Mouse (Mus musculus) small intestine, adult 2 months (tissue): ENCODE measurements around the gene Zbed4. TPM values are rescaled to one million over a fixed set of nuclear protein-coding genes. Genes with fewer than 3 reads are reported as not detected.
"Not testable (repeated sequence)": the region's sequence is repeated elsewhere in the genome, so short reads cannot be mapped to it uniquely, and the experiment has no call there.

ENCODE experiments used
- H3K27ac ChIP-seq: fragments of 200-500 bp; 2 replicates; pipeline ENCODE4 v1.5.1; 2012; ENCODE audit warnings: low read depth, low read length, control low read depth, inconsistent platforms; ENCODE audit not compliant: insufficient read depth
- H3K27me3 ChIP-seq: fragments of 200-500 bp; 2 replicates; pipeline ENCODE4 v1.6.1; 2012; ENCODE audit warnings: mild to moderate bottlenecking, moderate library complexity, low read length, inconsistent platforms; ENCODE audit not compliant: control insufficient read depth, insufficient read depth
- H3K36me3 ChIP-seq: fragments of 200-500 bp; 2 replicates; pipeline ENCODE4 v1.6.1; 2012; ENCODE audit warnings: mild to moderate bottlenecking, low read length, control low read depth, inconsistent platforms; ENCODE audit not compliant: control insufficient read depth, insufficient read depth
- H3K4me1 ChIP-seq: fragments of 200-500 bp; 2 replicates; pipeline ENCODE4 v1.6.1; 2012; ENCODE audit warnings: low read length, inconsistent platforms, mixed read lengths; ENCODE audit not compliant: control insufficient read depth, insufficient read depth, insufficient read length
- H3K4me3 ChIP-seq: fragments of 200-500 bp; 2 replicates; pipeline ENCODE4 v1.5.1; 2012; ENCODE audit warnings: low read depth, mild to moderate bottlenecking, control low read depth, inconsistent platforms, low read length, moderate library complexity
- CTCF ChIP-seq: fragments of 200-500 bp; IDR thresholded peaks from 2 replicates; pipeline ENCODE4 v1.5.1; 2012; ENCODE audit warnings: low read depth, mild to moderate bottlenecking, control low read depth, inconsistent platforms, low read length, moderate library complexity, mixed read lengths; ENCODE audit not compliant: insufficient replicate concordance, insufficient read length; ENCODE audit errors: extremely low read depth
- POLR2A ChIP-seq: fragments of 200-500 bp; IDR thresholded peaks from 2 replicates; pipeline ENCODE4 v1.6.1; 2012; ENCODE audit warnings: low read depth, mild to moderate bottlenecking, control low read depth, inconsistent platforms, low read length, moderate library complexity
- WGBS: fragments of 180-500 bp; shearing (Covaris S2); methylation state at CpG from one replicate; pipeline ENCODE4 v1.1.7; 2018; 5-methylcytosine and 5-hydroxymethylcytosine counted together
- polyA plus RNA-seq: library from polyadenylated mRNA; depleted of rRNA; stranded (reverse); fragments of >200 nt; gene quantifications from 2 replicates; pipeline ENCODE4 v1.2.3, GENCODE M21; 2012

Gene Zbed4
- polyA plus RNA-seq, 1 experiment: 3.9 TPM

GRCm38 (mm10) chr15:88792140-88792850 is 40.8 kb downstream of the Zbed4 start:
- TF ChIP-seq POLR2A (no peak), CTCF (no peak)
- Histone ChIP-seq H3K4me3 (no peak overlapping the region), H3K4me1 (0 out of 2 replicates have a peak, but pooled peaks cover 2% of the 10 kb centered on the region), H3K27me3 (no peaks in the 10 kb centered on the region), H3K36me3 (no peaks in the 10 kb centered on the region), H3K27ac (no peak overlapping the region)
- 36% methylated on average over 4 of the region's 4 CpGs for WGBS

GRCm38 (mm10) chr15:88794729-88795128 is 43.3 kb downstream of the Zbed4 start:
- not testable (repeated sequence) for H3K36me3 ChIP-seq, H3K4me3 ChIP-seq, H3K4me1 ChIP-seq, H3K27ac ChIP-seq, H3K27me3 ChIP-seq
- 67% methylated on average over 5 of the region's 5 CpGs for WGBS

GRCm38 (mm10) chr15:88799950-88800371 is 48.5 kb downstream of the Zbed4 start:
- WGBS: 27% methylated on average over 11 of the region's 11 CpGs
- Histone ChIP-seq H3K27me3 (no peaks in the 10 kb centered on the region), H3K4me3 (no peak overlapping the region), H3K36me3 (peaks cover 5% of the 10 kb centered on the region), H3K27ac (no peak overlapping the region), H3K4me1 (peaks cover 2% of the 10 kb centered on the region; the same call in 1 of the 2 replicates)
- TF ChIP-seq POLR2A: no peak

GRCm38 (mm10) chr15:88800921-88801354 is 49.5 kb downstream of the Zbed4 start:
- H3K27me3 ChIP-seq: no peaks in the 10 kb centered on the region
- no peak overlapping the region for H3K27ac ChIP-seq
- H3K36me3 ChIP-seq: peaks cover 14% of the 10 kb centered on the region
- H3K4me3 ChIP-seq: no peak overlapping the region
- no peak for TF ChIP-seq POLR2A
- TF ChIP-seq CTCF: no peak
- 38% methylated on average over 6 of the region's 6 CpGs for WGBS
- H3K4me1 ChIP-seq: peaks cover 2% of the 10 kb centered on the region; the same call in 1 of the 2 replicates

DNA sequence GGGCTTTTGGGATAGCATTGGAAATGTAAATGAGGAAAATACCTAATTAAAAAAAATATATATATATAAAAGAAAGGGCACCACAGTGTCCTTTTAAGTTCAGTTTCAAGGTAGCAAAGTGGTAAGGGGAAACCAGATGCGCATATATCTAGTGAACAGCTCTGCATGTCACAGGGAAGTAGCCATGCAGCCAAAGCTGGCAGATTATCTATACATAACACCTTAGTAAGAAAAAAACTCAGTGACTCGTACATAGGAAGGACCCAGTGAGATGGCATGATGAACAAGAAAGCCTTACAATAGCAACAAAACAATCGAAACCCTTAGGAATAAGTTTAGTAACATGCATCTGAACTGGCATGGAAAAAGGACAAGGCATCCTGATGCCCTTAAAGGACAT is 50.4 kb downstream of the Zbed4 start:
- H3K27ac ChIP-seq: no peak overlapping the region
- no peaks in the 10 kb centered on the region for H3K27me3 ChIP-seq
- TF ChIP-seq POLR2A (no peak), CTCF (no peak)
- WGBS: 93% methylated on average over 3 of the region's 3 CpGs
- peaks cover 2% of the 10 kb centered on the region; the same call in 1 of the 2 replicates for H3K4me1 ChIP-seq
- H3K36me3 ChIP-seq: peaks cover 21% of the 10 kb centered on the region
- no peak overlapping the region for H3K4me3 ChIP-seq

DNA sequence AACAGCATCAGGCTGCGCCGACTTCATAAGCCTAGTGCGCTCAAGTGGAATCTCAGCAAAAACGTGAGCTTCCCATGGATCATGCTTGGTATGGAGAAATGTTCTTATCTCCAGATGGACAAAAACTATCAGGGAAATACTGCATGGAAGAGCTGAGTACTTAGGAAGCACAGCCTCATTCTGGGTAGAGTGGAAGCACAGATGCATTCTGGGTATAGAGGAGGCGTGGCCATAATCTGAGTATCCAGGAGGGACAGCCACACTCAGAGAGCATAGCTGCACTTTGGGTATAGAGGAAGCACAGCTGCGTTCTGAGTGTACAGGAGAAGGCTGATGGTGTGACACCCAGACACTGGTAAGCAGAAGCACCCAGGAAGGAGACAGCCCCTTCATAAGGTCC is 50.9 kb downstream of the Zbed4 start:
- no peak overlapping the region for H3K4me3 ChIP-seq
- H3K27me3 ChIP-seq: no peaks in the 10 kb centered on the region
- peaks cover 2% of the 10 kb centered on the region; the same call in 1 of the 2 replicates for H3K4me1 ChIP-seq
- peaks cover 21% of the 10 kb centered on the region for H3K36me3 ChIP-seq
- no peak overlapping the region for H3K27ac ChIP-seq
- TF ChIP-seq POLR2A: no peak
- TF ChIP-seq CTCF: no peak
- WGBS: 82% methylated on average over 6 of the region's 6 CpGs

GRCm38 (mm10) chr15:88808121-88808520 is 56.7 kb downstream of the Zbed4 start:
- H3K4me1 ChIP-seq: no peaks in the 10 kb centered on the region
- H3K27me3 ChIP-seq: no peaks in the 10 kb centered on the region
- no peak overlapping the region for H3K4me3 ChIP-seq
- TF ChIP-seq POLR2A: no peak
- no peak for TF ChIP-seq CTCF
- H3K36me3 ChIP-seq: peaks cover 47% of the 10 kb centered on the region
- 85% methylated on average over 8 of the region's 8 CpGs for WGBS
- no peak overlapping the region for H3K27ac ChIP-seq
